Mouse (Mus musculus) fibroblast of lung, adult 2 months (primary cell): ENCODE measurements around the gene Vmn2r30.
A peak's percentile ranks its signal among the peaks of the same experiment; 100 is the strongest.
"Not testable (repeated sequence)": the region's sequence is repeated elsewhere in the genome, so short reads cannot be mapped to it uniquely, and the experiment has no call there.

ENCODE experiments used
- DNase-seq: peaks from one replicate; pipeline ENCODE4 v3.0.0-alpha.2; 2011; ENCODE audit warnings: low read depth

Vmn2r30 gene

GRCm38 (mm10) chr7:7337509-7337908 lies at the start of gene Vmn2r30:
Vmn2r30 (minus strand) TSS chr7:7337609.
- DNase-seq: not testable (repeated sequence)

- not testable (repeated sequence) for DNase-seq
Observed at GRCm38 (mm10) chr7:7374431-7374830, 37.0 kb upstream of the Vmn2r30 start, which contains the start of gene Gm45783. Gm45783 (minus strand) TSS chr7:7374573.

- no peak for DNase-seq
Observed at GRCm38 (mm10) chr7:7295595-7295994, 41.8 kb downstream of the Vmn2r30 start.

DNA sequence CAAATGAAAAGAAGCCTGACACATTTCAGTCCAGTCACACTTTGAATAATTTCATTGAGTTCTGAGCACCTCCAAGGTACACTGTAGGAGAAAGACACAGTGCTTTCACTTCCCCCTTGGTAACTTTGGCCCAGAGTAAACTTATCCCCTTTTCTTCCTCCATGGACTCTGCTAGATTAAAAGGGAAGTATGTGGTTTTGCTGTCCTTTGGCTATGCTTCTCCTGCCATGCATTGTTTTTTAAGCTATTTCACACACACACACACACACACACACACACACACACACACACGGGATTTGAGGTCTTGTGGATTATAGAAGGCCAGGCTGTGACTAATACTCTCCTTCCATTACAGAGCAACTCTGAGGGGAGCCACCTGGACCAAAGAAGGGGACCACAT lies 56.0 kb downstream of the Vmn2r30 start:
- DNase-seq: no peak

DNA sequence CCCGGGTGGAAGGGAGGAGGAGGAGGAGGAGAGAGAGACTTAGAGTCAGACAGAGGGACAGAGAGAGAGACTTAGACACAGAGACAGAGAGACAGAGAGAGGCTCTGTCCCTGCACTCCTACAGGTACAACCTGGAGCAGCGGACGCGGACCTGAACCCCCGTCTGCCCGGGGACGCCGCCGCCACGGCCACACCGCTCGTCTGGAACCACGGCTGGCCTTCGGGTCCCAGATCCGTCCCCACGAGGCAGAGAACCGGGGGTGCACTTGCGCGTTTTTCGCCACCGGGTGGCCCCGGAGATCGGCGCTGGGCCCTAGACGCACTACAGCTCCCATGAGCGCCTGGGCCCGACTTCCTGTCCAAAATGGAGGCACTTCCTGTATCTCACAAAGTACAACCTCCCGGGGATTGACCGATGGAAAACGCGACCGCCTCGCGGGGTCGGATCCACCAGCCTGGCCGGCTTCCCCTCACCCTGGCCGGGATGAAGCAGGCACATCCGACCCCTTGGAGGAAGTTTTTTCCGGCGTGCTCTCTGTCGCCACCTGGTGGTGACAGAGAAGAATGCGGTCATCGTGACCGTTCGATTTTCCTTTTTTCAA lies 59.3 kb downstream of the Vmn2r30 start, which contains the start of gene Gm45844:
Gene Gm45844 (minus strand): TSS at position 324 of the 602 bp plus-strand sequence.
- peak; percentile 44 for DNase-seq

DNA sequence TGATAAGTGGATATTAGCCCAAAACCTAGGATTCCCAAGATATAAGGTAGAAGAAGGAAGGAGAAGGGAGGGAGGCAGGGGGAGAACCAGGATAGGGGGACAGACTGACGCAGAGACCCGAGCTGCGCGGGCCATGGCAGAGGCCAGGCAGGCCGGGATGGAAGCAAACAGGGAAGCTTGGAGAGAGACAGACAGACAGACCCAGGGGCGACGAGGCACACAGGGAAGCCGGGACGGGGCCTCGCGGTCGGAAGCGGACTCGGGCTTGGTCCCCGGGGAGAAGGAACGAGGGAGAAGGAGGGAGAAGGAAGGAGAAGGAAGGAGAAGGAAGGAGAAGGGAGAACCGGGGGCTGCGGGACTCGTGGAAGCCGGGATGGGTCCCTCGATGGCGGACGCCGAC lies 59.9 kb downstream of the Vmn2r30 start:
- not testable (repeated sequence) for DNase-seq
